Mouse (Mus musculus) forebrain, postnatal 0 days (tissue): ENCODE measurements around the gene Mrnip. TPM values are rescaled to one million over a fixed set of nuclear protein-coding genes. Genes with fewer than 3 reads are reported as not detected.

ENCODE experiments used
- ATAC-seq: fragments of 200-750 bp; cut with Nextera tagmentation; 2 replicates; pipeline ENCODE4 v1.8.0; 2017; ENCODE audit warnings: mild to moderate bottlenecking, moderate library complexity
- DNase-seq: peaks from one replicate; pipeline ENCODE4 v3.0.0-alpha.2; 2015
- H3K27ac ChIP-seq: fragments of 300-500 bp; sonication (generic); 2 replicates; pipeline ENCODE4 v1.5.1; 2014; ENCODE audit warnings: low read depth, mild to moderate bottlenecking, antibody characterized with exemption, low read length, moderate library complexity, mixed read lengths
- H3K27me3 ChIP-seq: fragments of 300-500 bp; sonication (generic); 2 replicates; pipeline ENCODE4 v1.6.1; 2014; ENCODE audit warnings: mild to moderate bottlenecking, low read length, mixed read lengths; ENCODE audit not compliant: insufficient read depth
- H3K36me3 ChIP-seq: fragments of 300-500 bp; sonication (generic); 2 replicates; pipeline ENCODE4 v1.6.1; 2014; ENCODE audit warnings: mild to moderate bottlenecking, moderate library complexity; ENCODE audit not compliant: insufficient read depth
- H3K4me1 ChIP-seq: fragments of 300-500 bp; sonication (generic); 2 replicates; pipeline ENCODE4 v1.6.1; 2014; ENCODE audit warnings: antibody characterized with exemption; ENCODE audit not compliant: insufficient read depth
- H3K4me2 ChIP-seq: fragments of 300-500 bp; sonication (generic); 2 replicates; pipeline ENCODE4 v1.6.1; 2014; ENCODE audit warnings: low read depth, mild to moderate bottlenecking, moderate library complexity
- H3K4me3 ChIP-seq: fragments of 300-500 bp; sonication (generic); 2 replicates; pipeline ENCODE4 v1.5.1; 2014; ENCODE audit warnings: low read depth, low read length, mixed read lengths
- H3K9ac ChIP-seq: fragments of 300-500 bp; sonication (generic); 2 replicates; pipeline ENCODE4 v1.6.1; 2014; ENCODE audit warnings: mild to moderate bottlenecking
- H3K9me3 ChIP-seq: fragments of 300-500 bp; sonication (generic); 2 replicates; pipeline ENCODE4 v1.6.1; 2016; ENCODE audit warnings: low read length
- CTCF ChIP-seq: sonication (generic); IDR thresholded peaks from 2 replicates; pipeline ENCODE4 v1.5.1; 2016; ENCODE audit warnings: antibody characterized with exemption, control low read depth, low read depth
- WGBS: fragments of 180-500 bp; shearing (Covaris S2); extraction: QIAGEN DNeasy Blood & Tissue Kit; methylation state at CpG from one replicate; pipeline ENCODE4 v1.1.7; 2014; 5-methylcytosine and 5-hydroxymethylcytosine counted together
- polyA plus RNA-seq: library from polyadenylated mRNA; unstranded; fragments of >200 nt; fragmentation: Nextera tagmentation; extraction: Ambion mirVana; gene quantifications from 2 replicates; pipeline ENCODE4 v1.2.1, GENCODE M21; 2015
- total RNA-seq: library from RNA; depleted of rRNA; stranded (reverse); fragments of >200 nt; gene quantifications from 2 replicates; pipeline ENCODE4 v1.2.3, GENCODE M21; 2014

Gene Mrnip
- total and polyA plus RNA-seq, 2 experiments from 2014 or later, result 32.2 to 37.5 TPM

DNA sequence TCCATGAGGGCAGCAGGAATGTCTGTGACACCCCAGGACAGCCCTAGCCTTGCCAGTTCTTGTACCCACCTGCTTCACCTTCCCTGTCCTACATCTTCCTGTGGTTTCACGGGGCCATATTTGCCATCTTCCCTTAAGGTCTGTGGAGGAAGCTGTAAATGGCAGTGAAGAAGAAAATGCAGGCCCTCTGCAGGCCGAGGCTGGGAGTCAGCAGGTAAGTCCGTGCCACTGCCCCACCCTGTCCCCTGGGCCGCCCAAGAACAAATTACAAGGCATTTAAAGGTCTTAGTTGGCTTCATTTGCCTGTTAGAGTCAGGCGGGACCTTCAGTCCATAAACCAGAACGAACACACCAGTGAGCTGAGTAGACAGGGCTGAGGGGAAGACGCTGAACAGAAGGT lies 19.8 kb downstream of the Mrnip start:
- Histone ChIP-seq H3K9me3 (no peaks in the 10 kb centered on the region), H3K4me1 (no peaks in the 10 kb centered on the region), H3K9ac (no peak overlapping the region), H3K27ac (no peak overlapping the region), H3K4me3 (no peak overlapping the region), H3K36me3 (peaks cover 19% of the 10 kb centered on the region), H3K27me3 (no peaks in the 10 kb centered on the region), H3K4me2 (no peak overlapping the region)
- 81% methylated on average over 7 of the region's 7 CpGs for WGBS
- no peak for ATAC-seq
- DNase-seq, result no peak
- TF ChIP-seq CTCF, result no peak

DNA sequence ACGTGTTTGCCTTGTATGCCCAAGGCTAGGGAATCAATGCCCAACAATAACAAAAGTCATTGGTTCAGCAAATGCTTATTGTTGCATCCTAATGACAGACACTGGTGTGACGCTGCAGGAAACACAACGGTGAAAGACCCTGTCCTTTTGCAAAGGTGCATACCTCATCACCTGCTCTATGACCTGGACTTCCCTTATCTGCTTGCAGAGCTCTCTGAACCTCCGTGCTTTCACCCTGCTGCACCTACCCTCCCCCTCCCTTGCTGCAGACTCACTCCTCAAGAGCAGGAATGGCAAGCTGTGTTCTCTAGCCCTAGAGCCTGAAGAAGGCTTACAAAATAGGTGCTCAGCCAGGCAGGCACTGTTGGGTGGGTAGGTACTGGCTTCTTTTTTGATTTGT lies 20.5 kb downstream of the Mrnip start:
- TF ChIP-seq CTCF, result no peak
- H3K9me3 ChIP-seq, result no peaks in the 10 kb centered on the region
- H3K36me3 ChIP-seq, result peaks cover 26% of the 10 kb centered on the region
- 75% methylated on average over 4 of the region's 4 CpGs for WGBS
- no peaks in the 10 kb centered on the region for H3K4me1 ChIP-seq
- DNase-seq (no peak), ATAC-seq (no peak)
- no peak overlapping the region for H3K27ac ChIP-seq
- H3K27me3 ChIP-seq, result no peaks in the 10 kb centered on the region
- H3K4me3 ChIP-seq, result no peak overlapping the region
- no peak overlapping the region for H3K9ac ChIP-seq
- H3K4me2 ChIP-seq, result no peak overlapping the region

GRCm38 (mm10) chr11:50197500-50197899 lies 23.3 kb downstream of the Mrnip start:
- H3K4me2 ChIP-seq, result no peak overlapping the region
- ATAC-seq, result no peak
- no peaks in the 10 kb centered on the region for H3K27me3 ChIP-seq
- no peaks in the 10 kb centered on the region for H3K9me3 ChIP-seq
- H3K36me3 ChIP-seq, result peaks cover 53% of the 10 kb centered on the region
- no peak overlapping the region for H3K9ac ChIP-seq
- no peak overlapping the region for H3K27ac ChIP-seq
- WGBS, result 88% methylated on average over 4 of the region's 4 CpGs
- DNase-seq, result no peak
- TF ChIP-seq CTCF, result no peak
- no peaks in the 10 kb centered on the region for H3K4me1 ChIP-seq
- no peak overlapping the region for H3K4me3 ChIP-seq

GRCm38 (mm10) chr11:50198219-50198846 lies 24.1 kb downstream of the Mrnip start:
- TF ChIP-seq CTCF, result no peak
- Histone ChIP-seq H3K9me3 (no peaks in the 10 kb centered on the region), H3K4me1 (no peaks in the 10 kb centered on the region), H3K9ac (no peak overlapping the region), H3K36me3 (peaks cover 62% of the 10 kb centered on the region), H3K27ac (no peak overlapping the region), H3K4me3 (no peak overlapping the region), H3K27me3 (no peaks in the 10 kb centered on the region), H3K4me2 (no peak overlapping the region)
- WGBS, result 87% methylated on average over 3 of the region's 5 CpGs
- DNase-seq (no peak), ATAC-seq (no peak)

DNA sequence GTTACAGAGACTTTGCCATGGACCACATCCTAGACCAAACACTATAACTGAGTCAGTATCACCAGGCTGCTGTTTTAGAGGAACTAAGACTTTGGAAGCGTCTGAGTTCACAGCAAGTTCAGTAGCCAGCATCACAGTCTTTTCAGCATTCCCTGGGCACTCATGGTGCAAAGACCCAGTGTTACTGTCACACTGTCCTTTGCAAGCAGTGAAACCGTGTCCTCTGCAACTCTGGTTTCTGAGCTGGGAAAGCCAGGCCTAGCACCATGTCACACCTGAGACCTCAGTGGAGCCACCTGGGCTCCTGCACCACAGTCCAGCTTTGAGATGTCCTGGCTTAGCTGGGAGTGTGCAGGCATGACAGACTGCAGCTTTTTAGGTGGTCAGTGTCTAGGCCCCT lies 24.7 kb downstream of the Mrnip start:
- H3K36me3 ChIP-seq, result peaks cover 66% of the 10 kb centered on the region
- H3K4me1 ChIP-seq, result no peaks in the 10 kb centered on the region
- no peak for TF ChIP-seq CTCF
- DNase-seq (no peak), ATAC-seq (no peak)
- no peaks in the 10 kb centered on the region for H3K9me3 ChIP-seq
- H3K27me3 ChIP-seq, result no peaks in the 10 kb centered on the region
- no peak overlapping the region for H3K9ac ChIP-seq
- no peak overlapping the region for H3K4me3 ChIP-seq
- H3K27ac ChIP-seq, result no peak overlapping the region
- WGBS, result 89% methylated on average over 2 of the region's 2 CpGs
- H3K4me2 ChIP-seq, result no peak overlapping the region

GRCm38 (mm10) chr11:50200613-50201012 lies 26.4 kb downstream of the Mrnip start:
- Histone ChIP-seq H3K4me3 (no peak overlapping the region), H3K27ac (no peak overlapping the region), H3K9ac (no peak overlapping the region), H3K4me1 (no peaks in the 10 kb centered on the region), H3K9me3 (no peaks in the 10 kb centered on the region), H3K4me2 (no peak overlapping the region), H3K27me3 (no peaks in the 10 kb centered on the region), H3K36me3 (peaks cover 82% of the 10 kb centered on the region)
- ATAC-seq (no peak), DNase-seq (no peak)
- 82% methylated on average over 8 of the region's 8 CpGs for WGBS
- no peak for TF ChIP-seq CTCF

DNA sequence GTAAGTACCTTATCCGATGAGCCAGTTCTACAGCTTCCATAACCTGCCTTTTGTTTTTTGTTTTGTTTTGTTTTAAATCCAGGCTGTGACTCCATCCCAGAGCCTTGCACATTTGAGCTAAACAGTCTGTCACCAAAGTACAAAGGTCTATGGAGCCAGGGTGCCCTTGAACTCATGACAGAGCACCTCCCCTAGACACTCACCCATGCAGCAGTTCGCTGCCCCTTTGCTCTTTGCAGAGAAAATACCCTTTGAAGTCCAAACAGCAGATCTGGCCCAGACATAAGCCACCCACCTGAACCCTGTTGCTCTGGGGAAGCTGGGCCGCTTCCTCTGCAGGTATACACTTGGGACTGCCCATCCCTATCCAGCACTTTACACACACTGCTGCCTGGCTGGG lies 27.3 kb downstream of the Mrnip start:
- Histone ChIP-seq H3K36me3 (peaks cover 91% of the 10 kb centered on the region), H3K4me1 (no peaks in the 10 kb centered on the region), H3K4me3 (no peak overlapping the region), H3K4me2 (no peak overlapping the region), H3K9me3 (no peaks in the 10 kb centered on the region), H3K27ac (no peak overlapping the region), H3K9ac (no peak overlapping the region), H3K27me3 (no peaks in the 10 kb centered on the region)
- 91% methylated on average over 3 of the region's 3 CpGs for WGBS
- DNase-seq, result no peak
- no peak for ATAC-seq
- TF ChIP-seq CTCF, result no peak
